Mouse (Mus musculus) MEL (cell line): ENCODE data around the gene Grid1.

Experiments used
- CTCF ChIP-seq, 3 experiments: IDR thresholded peaks in 2 of 3; conservative IDR thresholded peaks in 1 of 3; 2 replicates each; pipeline ENCODE4 v1.5.1; 2011 to 2012; ENCODE audit warnings: low read length in 3 of 3, low read depth in 2 of 3, mild to moderate bottlenecking in 2 of 3, improper control_type of control experiment in 1 of 3, inconsistent platforms in 1 of 3, mixed read lengths in 1 of 3, moderate library complexity in 1 of 3; ENCODE audit not compliant: control insufficient read depth in 1 of 3, insufficient read depth in 1 of 3, poor library complexity in 1 of 3, severe bottlenecking in 1 of 3
- E2F4 ChIP-seq: IDR thresholded peaks from 2 replicates; pipeline ENCODE4 v1.6.1; 2011; ENCODE audit warnings: low read depth, low read length, improper control_type of control experiment, borderline replicate concordance
- EP300 ChIP-seq, 2 experiments: IDR thresholded peaks; 2 replicates each; pipeline ENCODE4 v1.6.1; 2011; ENCODE audit warnings: improper control_type of control experiment in 2 of 2, low read length in 2 of 2, low read depth in 1 of 2, mild to moderate bottlenecking in 1 of 2
- MAFK ChIP-seq: IDR thresholded peaks from 2 replicates; pipeline ENCODE4 v1.6.1; 2011; ENCODE audit warnings: low read depth, mild to moderate bottlenecking, low read length, improper control_type of control experiment, borderline replicate concordance
- MXI1 ChIP-seq: IDR thresholded peaks from 2 replicates; pipeline ENCODE4 v1.6.1; 2011; ENCODE audit warnings: mild to moderate bottlenecking, low read depth, low read length, improper control_type of control experiment
- MYC ChIP-seq: IDR thresholded peaks from 2 replicates; pipeline ENCODE4 v1.6.1; 2011; ENCODE audit warnings: low read depth, mild to moderate bottlenecking, low read length, improper control_type of control experiment, moderate library complexity
- POLR2A ChIP-seq, 2 experiments: IDR thresholded peaks; 2 replicates each; pipeline ENCODE4 v1.6.1; 2011 to 2012; ENCODE audit warnings: low read length in 2 of 2, mild to moderate bottlenecking in 2 of 2, control low read depth in 1 of 2, improper control_type of control experiment in 1 of 2, low read depth in 1 of 2, moderate library complexity in 1 of 2; ENCODE audit not compliant: control insufficient read depth in 1 of 2, insufficient read depth in 1 of 2, poor library complexity in 1 of 2
- POLR2AphosphoS5 ChIP-seq: IDR thresholded peaks from 2 replicates; pipeline ENCODE4 v1.6.1; 2012; ENCODE audit warnings: low read depth, borderline replicate concordance, mild to moderate bottlenecking, inconsistent platforms, low read length, moderate library complexity, mixed read lengths
- RAD21 ChIP-seq: IDR thresholded peaks from 2 replicates; pipeline ENCODE4 v1.6.1; 2011; ENCODE audit warnings: mild to moderate bottlenecking, low read depth, low read length, improper control_type of control experiment
- TAL1 ChIP-seq: IDR thresholded peaks from 2 replicates; pipeline ENCODE4 v1.6.1; 2012; ENCODE audit warnings: mild to moderate bottlenecking, inconsistent platforms, low read length, moderate library complexity, mixed read lengths
- TBP ChIP-seq: IDR thresholded peaks from 2 replicates; pipeline ENCODE4 v1.8.0; 2011; ENCODE audit warnings: low read depth, low read length, improper control_type of control experiment
- TCF12 ChIP-seq: IDR thresholded peaks from 2 replicates; pipeline ENCODE4 v1.6.1; 2014; ENCODE audit warnings: low read depth, mild to moderate bottlenecking, inconsistent platforms, low read length, improper control_type of control experiment, moderate library complexity
- ZMIZ1 ChIP-seq: IDR thresholded peaks from 2 replicates; pipeline ENCODE4 v1.6.1; 2012; ENCODE audit warnings: low read depth, mild to moderate bottlenecking, inconsistent platforms, low read length, improper control_type of control experiment, moderate library complexity

DNA sequence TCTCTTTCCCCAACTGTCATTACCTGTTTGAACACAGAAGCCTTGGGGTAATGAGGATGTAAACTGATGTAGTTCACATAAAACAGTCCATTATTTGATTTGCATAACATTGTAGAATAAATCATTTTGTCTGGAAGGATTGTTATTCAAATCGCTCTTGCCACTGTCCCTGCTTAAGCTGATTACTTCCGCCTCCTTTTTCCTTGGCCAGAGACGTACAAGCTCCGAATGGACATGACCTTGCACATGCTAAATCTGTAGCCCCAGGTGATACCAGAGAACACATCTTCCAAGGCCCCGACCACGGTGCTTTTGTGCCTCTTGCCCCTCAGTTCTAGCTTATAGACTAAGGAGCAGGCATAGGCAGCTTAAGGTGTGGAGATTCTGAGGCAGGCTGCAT lies 755.4 kb downstream of the Grid1 start:
- TF ChIP-seq TAL1 (no peak), CTCF (IDR thresholded peaks at IDR 0.05 in 2 of 3, conservative IDR thresholded peaks at IDR 0.05 in 1 of 3; ENCODE audit: control insufficient read depth in 1 of 3, insufficient read depth in 1 of 3, low read depth in 2 of 3, low read length in 3 of 3, poor library complexity in 1 of 3, severe bottlenecking in 1 of 3) (no peak), POLR2AphosphoS5 (no peak), MXI1 (no peak), ZMIZ1 (no peak), TCF12 (no peak), MAFK (no peak), POLR2A (IDR thresholded peaks at IDR 0.05; ENCODE audit: control insufficient read depth in 1 of 2, insufficient read depth in 1 of 2, low read depth in 1 of 2, low read length in 2 of 2, poor library complexity in 1 of 2) (no peak), EP300 (IDR thresholded peaks at IDR 0.05; ENCODE audit: low read depth in 1 of 2, low read length in 2 of 2) (no peak), RAD21 (no peak), MYC (no peak), E2F4 (no peak), TBP (no peak)
